Mouse (Mus musculus): ENCODE results near the gene Aida.
"Not testable (repeated sequence)": the region's sequence is repeated elsewhere in the genome, so short reads cannot be mapped to it uniquely, and the experiment has no call there.

Aida gene

DNA sequence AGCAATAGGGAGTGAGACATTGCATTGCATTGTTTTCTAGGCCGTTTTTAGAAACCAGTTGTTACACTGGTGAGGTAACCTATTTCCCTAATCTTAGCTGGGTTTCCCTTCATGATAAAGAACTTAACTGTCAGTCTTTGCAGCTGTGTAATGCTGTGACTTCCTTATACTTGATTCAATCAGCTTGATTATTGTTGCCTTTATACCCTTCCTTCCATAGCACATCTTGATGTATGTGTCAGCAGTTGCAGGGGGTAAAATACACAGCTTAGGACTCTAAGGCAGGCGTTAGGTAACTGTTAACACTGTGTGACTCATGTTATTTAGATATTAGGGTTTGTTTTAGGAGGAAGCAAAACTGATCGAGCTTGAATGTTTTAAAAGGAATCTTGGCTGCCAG is 24.3 kb downstream of the Aida start:
- no peak for DNase-seq

DNA sequence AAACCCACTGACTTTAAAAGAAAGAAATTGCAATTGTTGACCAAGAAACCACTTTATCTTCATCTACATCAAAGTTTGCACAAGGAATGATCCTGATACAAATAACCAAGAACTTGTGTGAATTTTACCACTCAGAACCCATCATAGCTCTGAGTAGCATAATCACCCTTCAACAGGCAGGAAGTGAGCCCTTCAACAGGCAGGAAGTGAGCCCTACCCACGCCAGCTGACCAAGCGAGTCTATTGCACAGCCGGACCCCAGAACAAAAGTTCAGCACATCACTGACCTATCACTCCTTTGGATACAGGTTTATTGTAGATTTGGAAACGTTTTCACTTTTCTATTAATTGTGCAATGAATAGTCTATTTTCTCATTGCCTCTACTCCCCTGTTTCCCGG is 26.1 kb downstream of the Aida start:
- DNase-seq = not testable (repeated sequence)

- no peak for DNase-seq
Observed at GRCm38 (mm10) chr1:183323923-183324322, 27.5 kb downstream of the Aida start.

DNA sequence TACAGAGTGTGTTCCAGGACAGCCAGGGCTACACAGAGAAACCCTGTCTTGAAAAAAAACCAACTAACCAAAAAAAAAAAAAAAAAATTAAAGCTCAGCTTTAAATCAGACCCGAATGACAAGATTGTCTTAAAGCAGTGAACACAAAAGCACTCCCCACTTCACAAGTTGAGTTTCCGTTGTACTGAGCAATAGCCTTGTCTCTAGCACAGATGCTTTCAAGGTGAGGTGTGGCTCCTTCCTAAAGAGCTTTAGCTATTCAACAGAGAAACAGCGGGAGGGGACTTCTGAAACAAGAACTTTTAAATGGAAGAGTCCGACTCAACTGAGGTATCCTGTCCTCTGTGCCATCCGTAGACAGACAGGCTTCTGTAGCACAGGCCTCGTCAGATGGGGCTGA is 28.0 kb downstream of the Aida start:
- no peak for DNase-seq

- DNase-seq = no peak
Observed at GRCm38 (mm10) chr1:183327171-183327570, 30.8 kb downstream of the Aida start.

DNA sequence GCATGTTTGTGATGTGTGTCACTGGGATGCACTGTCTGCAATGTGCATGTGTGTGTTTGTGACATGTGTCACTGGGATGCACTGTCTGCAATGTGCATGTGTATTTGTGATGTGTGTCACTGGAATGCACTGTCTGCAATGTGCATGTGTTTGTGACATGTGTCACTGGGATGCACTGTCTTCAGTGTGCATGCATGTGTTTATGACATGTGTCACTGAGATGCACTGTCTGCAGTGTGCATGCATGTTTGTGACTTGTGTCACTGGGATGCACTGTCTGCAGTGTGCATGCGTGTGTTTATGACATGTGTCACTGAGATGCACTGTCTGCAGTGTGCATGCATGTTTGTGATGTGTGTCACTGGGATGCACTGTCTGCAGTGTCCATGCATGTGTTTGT is 46.5 kb downstream of the Aida start:
- not testable (repeated sequence) for DNase-seq

DNA sequence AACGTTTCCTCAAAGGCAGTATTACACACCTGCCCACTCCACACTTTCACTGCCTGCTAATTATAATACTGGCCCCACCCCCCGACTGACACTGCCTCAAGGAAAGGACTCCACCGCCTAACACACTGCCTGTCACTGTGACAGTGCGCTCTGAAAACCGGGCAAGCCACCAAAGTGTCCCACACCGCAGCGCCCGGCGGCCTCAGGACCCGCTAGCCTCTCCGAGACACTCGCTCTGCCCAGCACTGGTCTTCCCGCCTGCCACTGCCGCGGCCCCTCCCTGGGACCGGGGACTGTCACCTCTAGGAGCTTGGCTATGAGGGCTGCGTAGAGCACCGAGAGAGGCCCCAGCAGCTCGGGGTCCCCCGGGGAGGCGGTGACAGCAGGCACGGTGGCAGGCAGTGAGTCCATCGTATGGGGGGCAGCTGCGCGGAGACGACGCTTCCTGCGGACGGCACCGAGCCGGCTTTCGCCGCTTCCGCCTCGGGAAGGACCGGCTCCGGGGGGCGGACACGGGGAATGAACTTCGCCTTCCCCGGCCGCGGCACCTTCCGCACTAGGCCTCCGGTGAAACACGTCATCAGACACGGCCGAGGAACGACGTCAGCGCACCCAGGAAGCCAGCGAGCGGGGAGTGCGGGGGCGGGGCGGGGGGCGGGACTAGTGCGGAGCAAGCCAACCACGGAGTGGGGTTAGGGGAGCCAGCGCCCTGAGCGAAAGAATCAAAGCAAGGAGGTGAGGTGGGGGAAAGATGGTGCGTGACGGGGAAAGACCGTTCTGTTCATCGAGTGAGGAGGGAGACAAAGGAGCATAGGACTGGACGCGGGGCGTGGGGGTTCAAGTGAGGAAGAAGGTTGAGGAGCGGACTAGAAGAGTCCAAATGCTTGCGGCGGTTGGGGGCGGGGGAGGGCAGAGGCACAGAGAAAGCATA is 48.8 kb downstream of the Aida start:
- DNase-seq = peak; percentile 89

GRCm38 (mm10) chr1:183345817-183346195 is 49.4 kb downstream of the Aida start:
- DNase-seq = no peak

- peak; percentile 80 for DNase-seq
Observed at GRCm38 (mm10) chr1:183349840-183350239, 53.5 kb downstream of the Aida start.

DNA sequence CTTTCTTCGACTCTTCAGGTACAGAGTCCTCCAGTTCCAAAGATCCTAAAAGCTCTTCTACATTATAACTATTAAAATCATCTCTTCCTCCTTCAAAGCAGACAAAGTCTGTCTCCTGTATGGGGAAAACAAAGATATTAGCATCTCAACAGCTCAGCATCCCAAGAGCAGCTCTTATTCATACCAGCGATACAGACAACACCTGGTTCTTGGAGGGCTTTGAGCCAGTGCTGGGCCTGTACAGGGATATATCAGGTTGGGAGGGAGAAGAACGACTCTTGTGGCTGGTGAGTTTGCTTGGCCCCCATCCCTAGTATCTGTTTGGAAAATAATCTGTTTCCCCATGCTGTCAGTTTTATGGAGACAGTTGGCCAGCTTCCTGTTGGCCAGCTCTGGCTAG is 62.5 kb downstream of the Aida start:
- no peak for DNase-seq

DNA sequence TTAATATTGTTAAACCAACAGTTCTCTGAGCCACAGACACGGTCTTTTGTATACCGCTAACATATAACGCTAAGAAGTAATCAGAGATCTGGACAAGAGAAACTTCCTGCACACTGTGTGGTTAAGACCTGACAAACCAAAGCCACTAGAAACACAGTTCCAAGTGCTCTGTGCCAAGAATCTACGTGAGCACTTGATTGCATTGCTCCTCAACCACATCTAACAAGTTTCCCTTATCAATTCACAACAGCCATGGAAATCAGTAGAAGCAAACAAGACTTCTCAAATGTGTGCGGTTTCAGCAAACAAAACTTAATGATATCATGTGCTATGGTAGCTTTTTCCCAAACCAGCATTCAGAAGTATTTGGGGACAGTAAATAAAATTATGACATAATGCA is 65.9 kb downstream of the Aida start:
- no peak for DNase-seq

GRCm38 (mm10) chr1:183362729-183363576 is 66.6 kb downstream of the Aida start:
- no peak for DNase-seq

DNA sequence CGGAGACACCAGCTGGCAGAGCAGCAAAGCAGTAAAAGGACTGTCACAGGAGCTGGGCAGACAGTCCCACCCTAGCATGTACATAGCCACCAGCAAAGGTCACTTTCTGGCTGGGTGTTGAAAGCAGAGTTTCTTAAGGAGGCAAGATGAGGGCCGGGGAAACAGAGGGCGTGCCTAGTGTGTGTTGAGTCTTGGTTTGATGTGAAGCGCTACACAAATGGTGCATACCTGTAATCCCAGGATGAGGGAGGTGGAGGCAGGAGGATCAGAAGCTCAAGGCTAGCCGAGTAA is 67.1 kb downstream of the Aida start:
- DNase-seq = no peak

DNA sequence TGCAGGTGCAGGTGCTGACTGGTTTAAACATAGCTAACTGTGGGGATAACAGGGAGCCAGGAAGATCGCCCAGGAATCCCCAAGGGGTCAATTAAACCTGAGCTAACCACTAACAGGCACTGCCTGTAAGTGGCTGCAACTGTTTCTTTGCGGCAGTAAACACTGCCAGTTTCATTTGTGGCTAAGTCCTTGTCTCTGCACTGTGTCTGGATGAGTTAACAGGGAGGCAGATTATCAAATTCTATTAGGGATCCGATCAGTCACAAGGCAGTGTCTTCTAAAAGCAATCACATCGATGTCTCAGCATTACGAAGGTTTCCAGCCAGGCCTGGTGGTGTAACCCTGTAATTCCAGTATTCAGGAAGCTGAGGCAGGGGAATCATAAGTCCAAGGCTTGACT is 70.0 kb downstream of the Aida start:
- no peak for DNase-seq

DNA sequence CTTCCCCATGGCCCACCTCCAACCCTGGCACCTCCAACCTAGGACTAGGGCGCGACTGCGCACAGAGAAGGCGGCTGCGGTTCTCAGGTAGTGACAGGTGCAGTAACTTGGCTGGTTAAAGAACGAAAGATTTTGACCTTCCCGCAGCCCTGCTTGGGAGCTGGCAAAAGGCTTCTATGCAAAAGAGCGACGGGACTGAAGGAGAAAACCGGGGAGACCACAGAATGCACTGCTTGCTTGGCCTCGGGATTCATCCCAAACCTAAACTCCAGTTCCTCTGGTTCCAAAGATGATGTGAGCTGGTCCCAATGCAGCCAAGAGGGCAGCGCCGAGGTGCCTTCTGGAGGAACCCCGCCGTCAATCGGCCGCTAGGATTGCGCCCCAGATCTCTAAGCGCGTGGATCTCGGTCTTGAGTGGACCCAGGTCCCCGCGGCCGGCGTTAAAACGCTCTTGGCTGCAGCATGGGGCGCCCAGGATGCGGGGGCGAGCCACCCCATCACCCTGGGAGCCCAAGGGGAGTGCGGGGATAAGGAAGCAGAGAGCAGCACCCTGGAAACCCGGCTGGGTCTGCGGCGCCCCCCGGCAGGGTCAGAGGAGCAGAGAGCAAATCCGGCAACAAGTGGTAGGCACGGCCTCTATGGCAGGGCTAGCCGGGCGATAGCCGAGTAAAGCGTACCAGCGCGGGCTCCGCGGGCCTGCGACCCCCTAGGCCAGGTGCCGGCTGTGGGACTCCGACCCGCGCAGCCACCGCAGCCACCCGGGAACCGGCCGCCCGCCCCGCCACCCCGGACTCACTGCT is 72.4 kb downstream of the Aida start:
- peak; percentile 43 for DNase-seq

GRCm38 (mm10) chr1:183369427-183370014 is 73.1 kb downstream of the Aida start, which contains the start of gene Mia3:
Gene Mia3, minus strand, starts transcription at chr1:183369553.
- peak; percentile 96 for DNase-seq

DNA sequence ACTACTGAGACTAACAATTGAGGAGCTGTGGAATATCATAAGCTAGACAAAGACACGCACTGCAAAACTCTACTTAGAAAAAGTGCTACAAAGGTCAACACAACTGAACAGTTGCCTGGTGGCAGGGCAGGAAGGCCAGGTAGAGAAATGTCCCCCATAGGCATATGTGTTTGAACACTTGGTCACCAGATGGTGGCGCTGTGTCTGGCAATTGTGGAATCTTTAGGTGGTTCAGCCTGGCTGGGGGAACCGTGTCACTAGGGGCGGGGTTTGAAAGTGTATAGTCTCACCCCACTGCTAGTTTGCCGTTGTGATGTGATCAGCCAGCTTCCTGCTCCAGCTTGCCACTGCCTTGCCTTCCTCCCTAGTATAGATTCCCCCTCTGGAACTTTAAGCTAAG is 78.3 kb downstream of the Aida start:
- DNase-seq = no peak
